Mouse (Mus musculus) small intestine, adult 2 months (tissue): ENCODE results near the gene Magi1.

ENCODE experiments used
- CTCF ChIP-seq: fragments of 200-500 bp; IDR thresholded peaks from 2 replicates; pipeline ENCODE4 v1.5.1; 2012; ENCODE audit warnings: low read depth, mild to moderate bottlenecking, control low read depth, inconsistent platforms, low read length, moderate library complexity, mixed read lengths; ENCODE audit not compliant: insufficient replicate concordance, insufficient read length; ENCODE audit errors: extremely low read depth
- POLR2A ChIP-seq: fragments of 200-500 bp; IDR thresholded peaks from 2 replicates; pipeline ENCODE4 v1.6.1; 2012; ENCODE audit warnings: low read depth, mild to moderate bottlenecking, control low read depth, inconsistent platforms, low read length, moderate library complexity

DNA sequence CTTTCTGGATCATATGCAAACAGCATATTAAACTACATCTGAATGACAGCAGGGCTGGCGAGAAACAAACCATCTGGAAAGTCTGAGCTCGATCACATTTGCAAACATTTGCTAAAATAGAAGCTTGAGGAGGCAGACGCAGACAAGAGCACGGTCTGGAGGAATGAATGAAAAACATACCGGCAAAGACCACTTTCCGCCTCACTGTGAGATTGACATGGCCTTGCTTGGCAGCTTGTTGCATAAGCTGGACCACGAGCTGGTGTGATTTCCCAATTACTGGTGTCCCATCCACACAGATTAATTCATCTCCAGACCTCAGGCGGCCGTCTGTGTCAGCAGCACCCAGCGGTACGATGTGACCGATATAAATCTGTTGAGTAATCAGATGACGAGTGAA is 584.3 kb downstream of the Magi1 start:
- TF ChIP-seq CTCF, result no peak
- no peak for TF ChIP-seq POLR2A
